Mouse (Mus musculus): Measurements from ENCODE around the gene Pkn1. TPM values are rescaled to one million over a fixed set of nuclear protein-coding genes. Genes with fewer than 3 reads are reported as not detected.

Gene Pkn1
- polyA plus RNA-seq, 1 experiment from 2014 or later, result 21.9 TPM

- H3K4me1 ChIP-seq (ENCODE audit: control insufficient read depth, insufficient read depth, low read length), result peaks cover 9% of the 10 kb centered on the region
- no peak for DNase-seq (ENCODE audit: low spot score)
- no peak for ATAC-seq
- peak overlapping the region; percentile 74 for H3K4me2 ChIP-seq (ENCODE audit: low read length)
- no peaks in the 10 kb centered on the region for H3K27me3 ChIP-seq (replicated peaks; ENCODE audit: control insufficient read depth, insufficient read depth, low read length)
- peaks cover 7% of the 10 kb centered on the region; the same call in 1 of the 2 replicates for H3K36me3 ChIP-seq (ENCODE audit: control insufficient read depth, insufficient read depth, low read length)
- WGBS, result 43% methylated on average over 10 of the region's 10 CpGs
- H3K9me3 ChIP-seq (replicated peaks; ENCODE audit: control insufficient read depth, low read length), result no peaks in the 10 kb centered on the region
- H3K9ac ChIP-seq (ENCODE audit: low read length), result peak overlapping the region; percentile 88
- peak overlapping the region; percentile 92 for H3K4me3 ChIP-seq (ENCODE audit: low read depth, low read length)
- H3K27ac ChIP-seq (ENCODE audit: low read depth, low read length), result no peak overlapping the region
These were observed 45.3 kb downstream of the Pkn1 start for GRCm38 (mm10) chr8:83653662-83654017.

- peak overlapping the region; percentile 92 for H3K4me3 ChIP-seq (ENCODE audit: low read depth, low read length)
- H3K27ac ChIP-seq (ENCODE audit: low read depth, low read length), result no peak overlapping the region
- WGBS, result 2% methylated on average over 46 of the region's 46 CpGs
- H3K36me3 ChIP-seq (ENCODE audit: control insufficient read depth, insufficient read depth, low read length), result 0 out of 2 replicates have a peak, but pooled peaks cover 6% of the 10 kb centered on the region
- peak overlapping the region; percentile 74 for H3K4me2 ChIP-seq (ENCODE audit: low read length)
- H3K27me3 ChIP-seq (replicated peaks; ENCODE audit: control insufficient read depth, insufficient read depth, low read length), result no peaks in the 10 kb centered on the region
- DNase-seq (ENCODE audit: low spot score) (no peak), ATAC-seq (no peak; the same call in 1 of the 2 replicates)
- H3K9me3 ChIP-seq (replicated peaks; ENCODE audit: control insufficient read depth, low read length), result no peaks in the 10 kb centered on the region
- peaks cover 9% of the 10 kb centered on the region for H3K4me1 ChIP-seq (ENCODE audit: control insufficient read depth, insufficient read depth, low read length)
- peak overlapping the region; percentile 88 for H3K9ac ChIP-seq (ENCODE audit: low read length)
These were observed 46.0 kb downstream of the Pkn1 start for GRCm38 (mm10) chr8:83652744-83653661.

- Histone ChIP-seq H3K27me3 (replicated peaks; ENCODE audit: control insufficient read depth, insufficient read depth, low read length) (no peaks in the 10 kb centered on the region), H3K4me1 (ENCODE audit: control insufficient read depth, insufficient read depth, low read length) (peaks cover 9% of the 10 kb centered on the region), H3K4me2 (ENCODE audit: low read length) (peak within 1 kb of the TSS; percentile 74), H3K9ac (ENCODE audit: low read length) (peak within 1 kb of the TSS; percentile 88), H3K27ac (ENCODE audit: low read depth, low read length) (peak within 1 kb of the TSS; percentile 91), H3K9me3 (replicated peaks; ENCODE audit: control insufficient read depth, low read length) (no peaks in the 10 kb centered on the region), H3K36me3 (ENCODE audit: control insufficient read depth, insufficient read depth, low read length) (no peaks in the 10 kb centered on the region), H3K4me3 (ENCODE audit: low read depth, low read length) (peak within 1 kb of the TSS; percentile 92)
- ATAC-seq, result peak; percentile 98
- DNase-seq (ENCODE audit: low spot score), result peak; percentile 99
- 3% methylated on average over 50 of the region's 50 CpGs for WGBS
These were observed 46.8 kb downstream of the Pkn1 start, which contains the start of gene Gipc1 for GRCm38 (mm10) chr8:83652030-83652743. TSS of gene Gipc1 (plus strand) at chr8:83652677.

- Histone ChIP-seq H3K4me1 (ENCODE audit: control insufficient read depth, insufficient read depth, low read length) (peaks cover 9% of the 10 kb centered on the region), H3K4me2 (ENCODE audit: low read length) (no peak overlapping the region), H3K4me3 (ENCODE audit: low read depth, low read length) (no peak overlapping the region), H3K36me3 (ENCODE audit: control insufficient read depth, insufficient read depth, low read length) (no peaks in the 10 kb centered on the region), H3K27me3 (replicated peaks; ENCODE audit: control insufficient read depth, insufficient read depth, low read length) (no peaks in the 10 kb centered on the region), H3K9ac (ENCODE audit: low read length) (no peak overlapping the region), H3K27ac (ENCODE audit: low read depth, low read length) (no peak overlapping the region), H3K9me3 (replicated peaks; ENCODE audit: control insufficient read depth, low read length) (no peaks in the 10 kb centered on the region)
- DNase-seq (ENCODE audit: low spot score) (no peak), ATAC-seq (no peak)
- 94% methylated on average over 6 of the region's 6 CpGs for WGBS
These were observed 49.3 kb downstream of the Pkn1 start for GRCm38 (mm10) chr8:83649699-83650098.

- no peak overlapping the region for H3K9ac ChIP-seq (ENCODE audit: low read length)
- DNase-seq (ENCODE audit: low spot score), result no peak
- no peak overlapping the region for H3K27ac ChIP-seq (ENCODE audit: low read depth, low read length)
- no peak for ATAC-seq
- H3K4me1 ChIP-seq (ENCODE audit: control insufficient read depth, insufficient read depth, low read length), result peaks cover 2% of the 10 kb centered on the region; the same call in 1 of the 2 replicates
- H3K4me3 ChIP-seq (ENCODE audit: low read depth, low read length), result no peak overlapping the region
- H3K9me3 ChIP-seq (replicated peaks; ENCODE audit: control insufficient read depth, low read length), result no peaks in the 10 kb centered on the region
- WGBS, result 89% methylated on average over 4 of the region's 4 CpGs
- no peaks in the 10 kb centered on the region for H3K27me3 ChIP-seq (replicated peaks; ENCODE audit: control insufficient read depth, insufficient read depth, low read length)
- no peaks in the 10 kb centered on the region for H3K36me3 ChIP-seq (ENCODE audit: control insufficient read depth, insufficient read depth, low read length)
- H3K4me2 ChIP-seq (ENCODE audit: low read length), result no peak overlapping the region
These were observed 50.9 kb downstream of the Pkn1 start for GRCm38 (mm10) chr8:83648031-83648430.

- Histone ChIP-seq H3K9ac (ENCODE audit: low read length) (no peak overlapping the region), H3K27ac (ENCODE audit: low read depth, low read length) (no peak overlapping the region), H3K4me3 (ENCODE audit: low read depth, low read length) (no peak overlapping the region), H3K36me3 (ENCODE audit: control insufficient read depth, insufficient read depth, low read length) (no peaks in the 10 kb centered on the region), H3K9me3 (replicated peaks; ENCODE audit: control insufficient read depth, low read length) (no peaks in the 10 kb centered on the region), H3K4me2 (ENCODE audit: low read length) (no peak overlapping the region), H3K4me1 (ENCODE audit: control insufficient read depth, insufficient read depth, low read length) (peaks cover 2% of the 10 kb centered on the region; the same call in 1 of the 2 replicates), H3K27me3 (replicated peaks; ENCODE audit: control insufficient read depth, insufficient read depth, low read length) (no peaks in the 10 kb centered on the region)
- DNase-seq (ENCODE audit: low spot score) (no peak), ATAC-seq (no peak)
- 96% methylated on average over 11 of the region's 11 CpGs for WGBS
These were observed 51.5 kb downstream of the Pkn1 start for GRCm38 (mm10) chr8:83647511-83647910.

GRCm38 (mm10) chr8:83639649-83640048 is 59.3 kb downstream of the Pkn1 start:
- H3K27me3 ChIP-seq (replicated peaks; ENCODE audit: control insufficient read depth, insufficient read depth, low read length), result no peaks in the 10 kb centered on the region
- no peak overlapping the region for H3K4me2 ChIP-seq (ENCODE audit: low read length)
- DNase-seq (ENCODE audit: low spot score) (no peak), ATAC-seq (no peak)
- H3K36me3 ChIP-seq (ENCODE audit: control insufficient read depth, insufficient read depth, low read length), result no peaks in the 10 kb centered on the region
- H3K27ac ChIP-seq (ENCODE audit: low read depth, low read length), result no peak overlapping the region
- no peak overlapping the region for H3K9ac ChIP-seq (ENCODE audit: low read length)
- WGBS, result 73% methylated on average over 5 of the region's 5 CpGs
- H3K4me3 ChIP-seq (ENCODE audit: low read depth, low read length), result no peak overlapping the region
- H3K4me1 ChIP-seq (ENCODE audit: control insufficient read depth, insufficient read depth, low read length), result no peaks in the 10 kb centered on the region
- 0 out of 2 replicates have a peak, but pooled peaks cover 7% of the 10 kb centered on the region for H3K9me3 ChIP-seq (replicated peaks; ENCODE audit: control insufficient read depth, low read length)

GRCm38 (mm10) chr8:83638856-83639255 is 60.1 kb downstream of the Pkn1 start:
- Histone ChIP-seq H3K4me3 (ENCODE audit: low read depth, low read length) (no peak overlapping the region), H3K4me1 (ENCODE audit: control insufficient read depth, insufficient read depth, low read length) (no peaks in the 10 kb centered on the region), H3K27me3 (replicated peaks; ENCODE audit: control insufficient read depth, insufficient read depth, low read length) (no peaks in the 10 kb centered on the region), H3K9me3 (replicated peaks; ENCODE audit: control insufficient read depth, low read length) (0 out of 2 replicates have a peak, but pooled peaks cover 7% of the 10 kb centered on the region), H3K9ac (ENCODE audit: low read length) (no peak overlapping the region), H3K27ac (ENCODE audit: low read depth, low read length) (no peak overlapping the region), H3K4me2 (ENCODE audit: low read length) (no peak overlapping the region), H3K36me3 (ENCODE audit: control insufficient read depth, insufficient read depth, low read length) (no peaks in the 10 kb centered on the region)
- WGBS, result 67% methylated on average over 4 of the region's 4 CpGs
- DNase-seq (ENCODE audit: low spot score) (no peak), ATAC-seq (no peak)
